Mouse (Mus musculus) MN1 (cell line): ENCODE measurements around the gene Rab40b.

Experiments
- DNase-seq: peaks from one replicate; pipeline ENCODE4 v3.0.0-alpha.2; 2016; ENCODE audit warnings: low spot score

Gene Rab40b

GRCm38 (mm10) chr11:121387750-121388553 lies at the start of gene Rab40b:
TSS of gene Rab40b (minus strand) at chr11:121388251.
- peak; percentile 100 for DNase-seq

DNA sequence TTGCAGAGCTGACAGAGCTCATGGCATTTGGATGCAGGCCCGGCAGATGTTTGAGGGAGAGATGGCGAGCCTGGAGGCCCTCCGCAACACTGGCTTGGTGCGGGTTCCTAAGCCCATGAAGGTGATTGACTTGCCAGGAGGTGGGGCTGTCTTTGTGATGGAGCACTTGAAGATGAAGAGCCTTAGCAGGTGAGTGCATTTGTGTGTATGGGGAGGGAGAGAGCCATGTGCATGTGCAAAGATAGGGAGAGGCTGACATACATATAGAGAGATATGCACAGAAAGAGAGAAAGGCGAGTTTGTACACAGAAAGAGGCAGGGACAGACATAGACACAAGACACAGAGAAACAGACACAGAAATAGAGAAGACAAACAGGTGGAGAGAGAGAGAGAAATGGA lies 49.2 kb upstream of the Rab40b start:
- no peak for DNase-seq

- DNase-seq: peak; percentile 83
These were observed 46.4 kb upstream of the Rab40b start, which contains the start of gene Fn3k for GRCm38 (mm10) chr11:121434156-121435155. TSS of gene Fn3k (plus strand) at chr11:121434913.

DNA sequence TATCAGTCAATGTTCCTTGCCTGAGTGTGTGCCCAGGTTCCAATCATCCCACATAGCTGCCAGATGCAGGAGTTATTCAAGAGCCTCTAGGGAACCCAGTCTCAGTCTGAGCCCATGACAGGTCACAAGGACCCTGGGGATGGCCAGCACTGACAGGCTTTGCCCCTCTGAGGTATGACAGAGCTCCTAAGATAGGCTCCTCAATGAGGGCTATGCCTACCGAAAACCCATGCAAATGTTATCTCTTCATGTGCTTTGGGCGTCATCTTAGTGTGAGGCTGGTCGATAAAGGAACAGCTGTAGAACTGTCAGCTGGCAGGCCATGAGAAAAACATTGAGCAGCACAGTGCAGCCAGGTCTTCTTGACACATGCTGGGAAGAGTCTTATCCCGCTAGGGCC lies 45.3 kb upstream of the Rab40b start:
- no peak for DNase-seq

DNA sequence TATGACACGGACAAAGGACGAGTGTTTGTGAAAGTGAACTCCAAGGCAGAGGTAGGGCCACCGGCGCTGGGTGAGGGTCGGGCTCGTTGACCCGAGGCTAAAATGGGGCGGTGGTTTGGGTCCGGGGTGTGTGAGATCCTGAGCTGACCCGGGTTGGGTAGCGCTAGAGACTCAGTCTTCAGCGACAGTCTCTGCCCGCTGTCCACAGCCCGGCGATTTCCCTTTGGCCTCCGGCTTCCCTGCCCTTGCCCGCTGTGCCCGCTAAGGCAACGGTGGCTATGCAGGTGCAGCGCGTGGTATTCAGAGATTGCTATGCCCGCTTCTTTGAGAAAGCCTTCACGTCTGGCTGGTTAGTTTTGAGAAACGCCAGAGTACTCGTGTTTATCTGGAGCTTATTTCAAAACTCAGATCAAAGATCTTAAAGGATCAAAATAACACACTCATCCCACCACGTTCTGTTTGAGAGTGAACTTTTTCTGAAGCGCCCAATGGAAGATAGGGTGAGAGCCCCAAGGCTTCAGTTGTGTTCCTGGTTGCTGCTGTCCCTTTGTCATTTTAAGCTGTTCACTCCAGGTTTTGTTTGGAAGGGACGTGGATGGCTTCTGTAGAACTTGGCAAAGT lies 33.6 kb upstream of the Rab40b start:
- DNase-seq: peak; percentile 70

DNA sequence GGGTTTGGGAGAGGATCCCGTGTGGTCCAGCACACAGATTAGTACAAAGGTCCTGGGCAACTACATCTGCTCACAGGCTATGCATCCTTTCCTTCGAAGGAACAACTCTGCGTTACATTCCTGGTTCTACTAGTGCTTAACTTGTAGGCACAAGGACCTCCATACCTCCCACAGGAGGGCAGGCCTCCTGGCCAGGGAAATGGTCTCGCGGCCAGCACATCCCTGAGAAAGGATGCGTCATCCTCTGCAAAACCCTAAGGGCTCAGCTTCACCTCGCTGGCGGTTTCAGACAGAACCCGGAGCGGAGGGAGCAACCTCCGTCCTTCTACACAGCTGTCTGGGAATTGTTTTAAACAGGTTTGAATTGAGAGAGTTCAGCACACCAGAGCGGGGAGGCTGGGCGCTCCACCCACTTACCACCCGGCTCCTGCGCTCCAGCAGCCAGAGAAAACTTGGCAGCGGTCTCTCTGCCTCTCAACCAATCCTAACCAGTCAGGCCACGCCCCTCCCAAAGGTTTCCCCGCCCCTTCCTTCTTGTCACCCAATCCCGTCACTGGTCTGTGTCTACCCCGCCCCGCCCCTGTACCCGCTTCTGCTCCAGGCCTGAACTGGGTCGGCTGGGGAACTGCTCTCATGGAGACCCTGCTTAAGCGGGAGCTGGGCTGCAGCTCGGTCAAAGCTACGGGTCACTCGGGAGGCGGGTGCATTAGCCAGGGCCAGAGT lies 32.9 kb upstream of the Rab40b start, which contains the start of gene Fn3krp:
TSS of gene Fn3krp (plus strand) at position 572 of the 723 bp plus-strand sequence.
- peak; percentile 100 for DNase-seq

GRCm38 (mm10) chr11:121420379-121420778 lies 32.3 kb upstream of the Rab40b start:
- peak; percentile 44 for DNase-seq

DNA sequence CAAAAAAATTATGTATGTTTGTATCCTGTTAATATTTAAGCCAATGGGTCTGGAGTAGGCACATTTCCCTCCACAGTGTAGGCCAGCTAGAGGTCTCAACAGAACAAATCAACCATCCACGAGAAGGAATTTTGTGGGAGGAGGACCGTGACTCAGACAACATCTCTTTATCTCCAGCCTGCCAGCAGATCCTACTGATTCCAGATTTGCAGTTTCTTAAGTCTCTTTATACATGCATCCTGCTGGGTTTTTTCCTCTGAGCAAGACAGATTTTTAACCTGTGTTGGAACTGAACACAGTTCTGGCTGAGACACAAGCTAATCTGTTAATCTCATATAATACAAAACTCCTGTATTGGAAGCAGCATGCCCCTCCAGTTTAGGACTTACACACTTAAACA lies 30.9 kb upstream of the Rab40b start:
- DNase-seq: no peak

DNA sequence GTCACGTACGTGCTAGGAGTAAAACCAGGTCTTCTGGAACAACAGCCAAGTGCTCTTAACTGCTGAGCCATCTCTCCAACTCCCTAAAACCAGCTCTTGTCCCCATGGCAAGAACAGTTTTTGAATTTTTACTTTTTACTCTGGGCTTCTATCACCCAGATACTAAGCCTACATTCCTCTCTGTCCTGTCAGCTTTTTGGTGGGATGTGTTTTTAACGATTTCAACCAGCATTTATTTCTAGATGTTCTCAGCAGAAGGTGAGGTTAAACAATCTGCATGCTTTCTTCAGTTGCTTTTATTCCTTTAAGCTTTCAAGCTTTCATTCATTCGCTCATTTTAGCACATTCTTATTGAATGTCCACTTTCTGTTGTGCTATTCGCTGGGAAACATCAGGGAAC lies 29.9 kb upstream of the Rab40b start:
- DNase-seq: no peak

GRCm38 (mm10) chr11:121415351-121415750 lies 27.3 kb upstream of the Rab40b start:
- no peak for DNase-seq

DNA sequence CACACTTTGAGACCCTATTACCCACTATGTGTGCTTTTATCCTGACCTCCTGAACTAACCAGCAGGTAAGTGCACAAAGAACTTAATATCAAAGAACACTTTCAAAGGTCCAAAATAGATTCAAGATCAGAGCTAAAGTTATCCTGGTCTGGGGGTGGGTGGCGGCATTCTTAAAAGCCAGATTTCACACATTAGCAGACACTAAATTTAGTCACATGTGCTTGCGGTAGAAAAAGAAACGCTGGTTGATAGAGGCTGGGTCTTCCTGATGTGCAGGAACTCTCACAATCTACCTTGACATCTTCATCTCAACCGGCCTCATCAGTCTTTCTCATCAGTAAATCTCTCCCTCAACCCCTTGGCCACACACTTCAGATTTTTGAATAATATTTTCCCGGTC lies 26.7 kb upstream of the Rab40b start:
- no peak for DNase-seq

GRCm38 (mm10) chr11:121407366-121408155 lies 19.5 kb upstream of the Rab40b start:
- no peak for DNase-seq

- DNase-seq: no peak
These were observed 4.4 kb upstream of the Rab40b start for GRCm38 (mm10) chr11:121392405-121392804.

GRCm38 (mm10) chr11:121390793-121391192 lies 2.7 kb upstream of the Rab40b start:
- DNase-seq: no peak

GRCm38 (mm10) chr11:121388554-121388945 lies 499 bp upstream of the Rab40b start:
- no peak for DNase-seq

DNA sequence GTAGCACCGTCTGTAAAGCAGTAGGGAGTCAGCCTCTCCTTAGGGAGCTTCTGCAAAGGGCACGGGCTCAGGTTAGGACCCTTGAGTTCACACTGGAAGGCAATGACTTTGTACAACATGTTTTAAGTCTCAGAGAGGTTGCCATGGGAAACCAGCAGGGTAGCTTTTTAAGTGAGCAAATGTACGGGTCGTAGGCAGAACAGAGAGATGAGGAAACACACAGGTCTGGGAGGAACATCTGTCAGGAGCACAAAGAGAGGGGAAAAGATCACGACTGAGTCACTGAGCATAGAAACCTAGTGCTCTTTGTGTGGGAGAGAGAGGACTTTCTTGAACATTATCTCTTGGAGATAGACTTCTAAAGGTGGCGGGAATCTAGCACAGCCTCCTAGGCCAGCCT lies 7.8 kb downstream of the Rab40b start:
- no peak for DNase-seq

DNA sequence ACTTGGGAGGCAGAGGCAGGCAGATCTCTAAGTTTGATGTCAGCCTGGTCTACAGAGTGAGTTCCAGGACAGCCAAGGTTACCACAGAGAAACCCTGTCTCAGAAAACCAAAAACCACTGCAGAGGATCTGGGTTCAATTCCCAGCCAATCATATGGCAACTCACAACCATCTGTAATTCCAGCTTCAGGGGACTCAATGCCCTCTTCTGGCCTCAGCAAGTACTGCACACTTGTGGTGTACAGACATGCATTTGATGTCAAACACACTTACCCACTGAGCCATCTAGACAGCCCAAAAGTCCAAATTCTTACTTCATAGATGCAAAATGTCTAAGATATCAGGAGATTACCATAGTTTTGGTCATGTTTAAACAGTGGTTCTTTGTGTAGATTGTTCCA lies 9.4 kb downstream of the Rab40b start:
- DNase-seq: no peak

- DNase-seq: no peak
These were observed 14.7 kb downstream of the Rab40b start for GRCm38 (mm10) chr11:121373305-121373704.

DNA sequence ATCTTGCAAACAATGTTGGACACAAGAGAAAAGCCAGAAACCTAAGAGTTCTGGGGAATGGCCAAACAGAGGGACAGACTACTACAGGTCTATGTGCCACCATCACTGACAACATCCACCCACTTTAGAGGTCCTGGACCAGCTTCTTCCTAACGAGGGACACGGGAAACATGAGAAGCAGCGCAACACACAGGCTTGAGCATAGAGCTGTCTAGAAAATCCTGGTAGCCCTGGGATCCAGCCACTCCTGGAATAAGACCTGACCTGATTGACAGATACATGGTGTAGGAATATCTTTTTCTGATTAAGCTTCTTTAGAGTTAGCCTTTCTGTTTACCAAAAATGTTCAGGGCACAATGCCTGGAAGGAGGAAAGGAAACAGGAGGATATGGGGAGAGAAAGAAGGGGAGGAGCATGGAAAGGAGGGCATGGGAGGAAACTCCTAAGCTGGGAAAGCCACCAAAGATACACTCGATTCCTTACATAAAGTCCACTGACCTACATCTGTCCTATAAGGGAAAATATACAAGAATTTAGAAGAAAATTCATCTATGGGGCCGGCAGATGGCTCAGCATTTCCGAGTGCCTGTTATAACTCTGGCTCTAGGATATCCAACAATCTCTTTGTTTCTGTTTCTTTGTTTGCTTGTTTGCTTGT lies 17.6 kb downstream of the Rab40b start:
- DNase-seq: no peak

DNA sequence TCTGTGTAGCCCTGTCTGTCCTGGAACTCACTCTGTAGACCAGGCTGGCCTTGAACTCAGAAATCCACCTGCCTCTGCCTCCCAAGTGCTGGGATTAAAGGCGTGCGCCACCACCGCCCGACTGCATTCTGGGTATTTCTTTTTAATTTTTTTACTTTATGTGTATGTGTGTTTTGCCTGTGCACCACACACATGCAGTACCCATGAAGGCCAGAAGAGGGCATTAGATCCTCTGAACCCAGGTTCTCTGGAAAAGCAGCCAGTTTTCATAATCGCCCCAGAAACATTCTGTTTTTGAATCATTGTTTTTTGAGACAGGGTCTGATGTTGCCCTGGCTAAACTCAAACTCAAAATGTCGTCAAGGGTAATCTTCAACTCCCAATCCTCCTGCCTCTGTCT lies 18.4 kb downstream of the Rab40b start:
- DNase-seq: no peak
